Comparison of ENCODE assay signal across 8 mouse cellular contexts in the genomic region with DNA sequence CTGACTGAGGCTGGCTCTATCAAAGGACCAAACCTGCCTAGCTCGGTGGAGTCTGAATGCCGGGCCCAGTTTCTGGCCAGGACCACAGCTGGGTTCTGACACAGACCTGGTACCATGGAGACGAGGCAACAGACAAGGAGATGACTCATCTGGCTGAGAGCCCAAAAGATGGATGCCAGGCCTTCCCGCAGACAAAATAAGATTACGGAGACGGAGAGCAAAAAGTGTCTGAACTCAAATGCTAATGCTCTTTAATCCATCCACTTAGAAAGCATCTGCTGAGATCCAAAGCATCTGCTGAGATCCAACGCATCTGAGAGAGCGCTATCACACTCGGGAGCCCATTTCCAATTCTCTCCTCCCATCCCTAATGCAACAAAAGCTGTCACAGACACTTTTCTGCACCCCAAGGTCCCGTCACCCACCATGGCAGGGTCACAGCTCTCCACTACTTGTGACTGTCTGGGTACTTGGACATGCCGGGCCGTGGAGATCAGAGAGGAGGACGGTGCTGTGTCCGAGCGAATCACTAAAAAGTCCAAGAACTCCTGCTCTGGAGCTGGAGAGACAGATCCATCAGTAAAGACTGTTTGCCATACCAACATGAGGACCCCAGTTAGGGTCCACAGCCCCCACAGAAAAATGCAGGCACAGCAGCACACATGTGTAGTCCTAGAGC.
DNase-seq lines count a peak whose midpoint lies in the region; ATAC-seq and TF ChIP-seq lines count a peak whose summit lies in the region.

No protein-coding gene starts in this region.

- H3ac ChIP-seq in myocyte (ENCODE audit: control insufficient read depth, insufficient read length) = no peak overlapping the region

- H3K27me3 ChIP-seq in myocyte (ENCODE audit: control insufficient read depth, insufficient read depth, insufficient read length) = no peaks in the 10 kb centered on the region

- no peak for TF ChIP-seq POLR2A in myocyte (IDR thresholded peaks at IDR 0.05; ENCODE audit: insufficient read length, low read depth)

- no peaks in the 10 kb centered on the region for H3K79me2 ChIP-seq in myocyte (ENCODE audit: control insufficient read depth, insufficient read depth)

- ATAC-seq in activated CD4-positive, CD25-positive, alpha-beta regulatory T cell, adult 4 months = no peak

- H3K36me3 ChIP-seq in myocyte (ENCODE audit: control insufficient read depth, insufficient read depth) = no peaks in the 10 kb centered on the region

- H3K4me3 ChIP-seq in myocyte = no peak overlapping the region

- H3K4me2 ChIP-seq in myocyte (ENCODE audit: low read depth) = peak overlapping the region; percentile 64

- peak; percentile 69 for DNase-seq in layer of hippocampus, adult 11-12 months (ENCODE audit: low spot score)
- no peak for DNase-seq in layer of hippocampus, adult 9-10 months (ENCODE audit: low spot score)
- DNase-seq in cerebellum, postnatal 25 days = peak; percentile 52 to 70
- DNase-seq in heart, adult 18-20 months = peak; percentile 74 to 80
- DNase-seq in left cerebral cortex, adult 18-20 months (ENCODE audit: low spot score in 2 of 2) = peak; percentile 69 to 75
- DNase-seq in thymus, adult 18-20 months = no peak

TF ChIP-seq in myocyte, 11 proteins besides CTCF, POLR2A, EP300 and RAD21:
- TF ChIP-seq E2F4 (IDR thresholded peaks at IDR 0.05; ENCODE audit: insufficient read depth) (no peak), TCF12 (IDR thresholded peaks at IDR 0.05; ENCODE audit: insufficient read depth, poor library complexity, severe bottlenecking) (no peak), USF1 (IDR thresholded peaks at IDR 0.05; ENCODE audit: low read depth) (no peak), MYOG (IDR thresholded peaks at IDR 0.05; ENCODE audit: control insufficient read depth in 1 of 3, insufficient read depth in 1 of 3, insufficient read length in 2 of 3, low read depth in 2 of 3) (peak in 1 of 3 experiments; percentile 56), MYOD1 (IDR thresholded peaks at IDR 0.05; ENCODE audit: control insufficient read depth in 1 of 3, insufficient read length in 2 of 3, low read depth in 2 of 3) (peak in 2 of 3 experiments; percentile 32 to 57), TCF3 (IDR thresholded peaks at IDR 0.05; ENCODE audit: insufficient read length, low read depth) (no peak)

Comparison
In these comparisons a context has a peak if more than half of its experiments do, and no peak if none do; other contexts are left out.
1. DNase-seq: peak in layer of hippocampus, adult 11-12 months (single experiment), cerebellum, postnatal 25 days (2 of 2), heart, adult 18-20 months (2 of 2) and left cerebral cortex, adult 18-20 months (2 of 2); none in layer of hippocampus, adult 9-10 months (single experiment) and thymus, adult 18-20 months (0 of 2).